Mouse (Mus musculus) heart, postnatal 25 days (tissue): ENCODE measurements around the gene Hoxb1. TPM values are rescaled to one million over a fixed set of nuclear protein-coding genes. Genes with fewer than 3 reads are reported as not detected.
A peak's percentile ranks its signal among the peaks of the same experiment; 100 is the strongest.

Source experiments
- microRNA-seq: library from miRNA; unstranded; fragments of <30 nt; microRNA quantifications from one replicate; pipeline ENCODE4 v1.2.0, GENCODE M21; 2022
- total RNA-seq, 2 experiments: library from RNA; stranded (reverse); gene quantifications; 2 replicates each; pipeline ENCODE4 v1.2.3; 2021

The Hoxb1 gene
- total RNA-seq, 2 experiments from 2014 or later = not detected

Small RNA genes lying within 50 kb of the gene (microRNA-seq; reads per million reads assigned to microRNA genes)
- gene Mir10a = 1,302 reads per million, percentile 81 among the genes with 10 or more reads in this experiment

Other genes with a start within 250 kb of the Hoxb1 start
- not detected for gene Ttll6, start 232.0 kb upstream of the Hoxb1 start, total RNA-seq
- not detected for gene Hoxb13, start 171.4 kb upstream of the Hoxb1 start, total RNA-seq
- not detected for gene Hoxb9, start 94.3 kb upstream of the Hoxb1 start, total RNA-seq
- gene Hoxb8, start 83.8 kb upstream of the Hoxb1 start, total RNA-seq = not detected
- not detected for gene Hoxb7, start 79.1 kb upstream of the Hoxb1 start, total RNA-seq
- not detected for gene Hoxb6, start 73.3 kb upstream of the Hoxb1 start, total RNA-seq
- gene Hoxb5, start 62.4 kb upstream of the Hoxb1 start, total RNA-seq = under 1 TPM; 0.10 to 0.14 TPM
- under 1 TPM; 0.57 to 0.59 TPM for gene Hoxb4, start 47.5 kb upstream of the Hoxb1 start, total RNA-seq
- gene Hoxb3, start 42.4 kb upstream of the Hoxb1 start, total RNA-seq = under 1 TPM; 0.36 to 0.45 TPM
- gene Hoxb2, start 15.2 kb upstream of the Hoxb1 start, total RNA-seq = 1 to 10 TPM in 1 of 2 experiments, under 1 TPM in 1; 0.81 to 1.3 TPM
- gene Skap1, start 98.8 kb downstream of the Hoxb1 start, total RNA-seq = under 1 TPM in 1 of 2 experiments, not detected in 1; 0.17 TPM